Mouse (Mus musculus): ENCODE measurements at regions not wholly inside any gene's neighbourhood (a gene's known extent, or its start where the extent isn't known, plus 50 kb on each side); places are given as distances from the start of the nearest gene placed in this dataset.

- TF ChIP-seq MAX (IDR thresholded peaks at IDR 0.05; ENCODE audit: low read depth) (no peak), POLR2AphosphoS2 (IDR thresholded peaks at IDR 0.05; ENCODE audit: insufficient read length, low read depth) (no peak), POLR2A (IDR thresholded peaks at IDR 0.05; ENCODE audit: insufficient read length, low read depth) (no peak), TCF12 (IDR thresholded peaks at IDR 0.05; ENCODE audit: insufficient read depth, poor library complexity, severe bottlenecking) (no peak), E2F4 (IDR thresholded peaks at IDR 0.05; ENCODE audit: insufficient read depth) (no peak), USF1 (IDR thresholded peaks at IDR 0.05; ENCODE audit: low read depth) (no peak), MYOG (IDR thresholded peaks at IDR 0.05; ENCODE audit: control insufficient read depth in 1 of 3, insufficient read depth in 1 of 3, insufficient read length in 2 of 3, low read depth in 2 of 3) (no peak)
These were observed 175.4 kb upstream of the Fbxo11 start for GRCm38 (mm10) chr17:88240476-88240875.

All from myocyte (in vitro differentiated cells).